Mouse (Mus musculus) layer of hippocampus, adult 8-10 months (tissue): ENCODE results near the gene 1700125H20Rik. TPM values are rescaled to one million over a fixed set of nuclear protein-coding genes. Genes with fewer than 3 reads are reported as not detected.
"Not testable (repeated sequence)": the region's sequence is repeated elsewhere in the genome, so short reads cannot be mapped to it uniquely, and the experiment has no call there.

Experiments used
- DNase-seq, 2 experiments: peaks; one replicate each; pipeline ENCODE4 v3.0.0; 2022; ENCODE audit warnings: low spot score in 2 of 2
- total RNA-seq, 4 experiments: library from RNA; stranded (reverse); gene quantifications; 2 replicates each; pipeline ENCODE4 v1.2.4; 2022

1700125H20Rik gene
- under 1 TPM in 2 of 4 experiments, not detected in 2; 0.50 to 0.68 TPM for total RNA-seq

DNA sequence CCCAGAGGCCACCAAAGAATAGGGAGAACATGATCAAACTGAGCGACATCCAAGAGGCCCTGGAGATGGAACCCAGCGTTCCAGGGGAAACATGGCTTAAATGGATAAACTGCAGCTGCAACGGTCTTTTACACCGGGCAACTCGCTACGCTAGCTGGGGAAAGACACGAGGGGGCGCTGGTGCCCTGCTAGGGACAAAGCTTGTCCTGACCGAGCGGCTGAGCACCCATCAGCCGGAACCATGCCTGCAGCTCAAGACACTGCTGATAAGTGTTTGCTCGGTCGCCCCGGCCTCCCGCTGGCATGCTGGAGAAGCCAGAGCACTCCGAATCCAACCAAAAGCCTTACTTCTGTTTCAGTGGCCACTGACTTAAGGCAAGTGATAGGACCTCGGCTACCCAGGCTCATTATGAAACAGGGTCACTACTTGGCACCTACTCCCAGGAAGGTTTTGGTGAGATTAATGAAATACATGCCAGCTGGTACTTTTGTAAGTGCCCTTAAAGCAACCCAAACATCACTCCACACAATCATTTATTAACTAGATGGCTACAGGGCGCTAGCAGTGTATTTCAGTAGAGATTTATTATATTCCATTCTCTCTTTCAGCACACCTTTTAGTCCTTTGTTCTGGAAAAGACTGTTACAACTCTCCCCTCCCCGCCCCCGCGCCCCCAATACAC is at the start of gene 1700125H20Rik:
TSS of gene 1700125H20Rik (plus strand) at position 347 of the 683 bp plus-strand sequence.
- peak; percentile 70 to 87 for DNase-seq

DNA sequence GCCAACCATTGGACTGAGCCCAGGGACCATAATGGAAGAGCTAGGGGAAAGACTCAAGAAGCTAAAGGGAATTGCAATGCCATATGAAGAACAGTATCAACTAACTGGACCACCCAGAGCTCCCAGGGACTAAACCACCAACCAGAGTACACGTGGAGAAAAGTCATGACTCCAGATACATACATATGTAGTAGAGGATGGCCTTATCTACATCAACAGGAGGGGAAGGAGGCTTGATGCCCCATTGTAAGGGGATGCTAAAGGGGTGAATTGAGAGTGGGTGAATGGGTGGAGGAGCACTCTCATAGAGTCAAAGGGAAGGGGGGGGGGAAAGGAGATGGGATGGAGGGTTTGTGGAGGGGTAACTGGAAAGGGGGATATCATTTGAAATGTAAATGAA is 48.1 kb upstream of the 1700125H20Rik start:
- no peak for DNase-seq

- DNase-seq: no peak
These were observed 46.8 kb upstream of the 1700125H20Rik start for GRCm38 (mm10) chr11:85123267-85123992.

GRCm38 (mm10) chr11:85126257-85127102 is 43.7 kb upstream of the 1700125H20Rik start:
- no peak for DNase-seq

DNA sequence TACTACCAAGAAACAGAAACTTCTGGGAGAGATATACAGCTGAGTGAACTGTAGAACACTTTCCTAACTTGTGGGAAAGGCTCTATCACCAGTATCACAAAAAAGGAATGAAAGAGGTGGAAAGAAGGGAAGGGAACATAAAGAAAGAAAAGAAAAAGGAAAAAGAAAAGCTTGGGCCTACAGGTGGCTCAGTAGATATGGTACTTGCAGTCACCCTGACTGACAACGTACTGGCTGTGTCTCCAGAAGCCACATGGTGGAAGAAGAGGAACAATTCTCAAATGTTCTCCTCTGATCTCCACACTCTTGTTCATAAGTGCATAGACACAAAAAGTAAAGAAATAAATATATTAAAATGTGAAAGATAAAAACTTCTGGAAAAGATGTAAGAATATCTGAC is 41.3 kb upstream of the 1700125H20Rik start:
- DNase-seq: no peak

GRCm38 (mm10) chr11:85131542-85131941 is 38.7 kb upstream of the 1700125H20Rik start:
- DNase-seq: no peak

DNA sequence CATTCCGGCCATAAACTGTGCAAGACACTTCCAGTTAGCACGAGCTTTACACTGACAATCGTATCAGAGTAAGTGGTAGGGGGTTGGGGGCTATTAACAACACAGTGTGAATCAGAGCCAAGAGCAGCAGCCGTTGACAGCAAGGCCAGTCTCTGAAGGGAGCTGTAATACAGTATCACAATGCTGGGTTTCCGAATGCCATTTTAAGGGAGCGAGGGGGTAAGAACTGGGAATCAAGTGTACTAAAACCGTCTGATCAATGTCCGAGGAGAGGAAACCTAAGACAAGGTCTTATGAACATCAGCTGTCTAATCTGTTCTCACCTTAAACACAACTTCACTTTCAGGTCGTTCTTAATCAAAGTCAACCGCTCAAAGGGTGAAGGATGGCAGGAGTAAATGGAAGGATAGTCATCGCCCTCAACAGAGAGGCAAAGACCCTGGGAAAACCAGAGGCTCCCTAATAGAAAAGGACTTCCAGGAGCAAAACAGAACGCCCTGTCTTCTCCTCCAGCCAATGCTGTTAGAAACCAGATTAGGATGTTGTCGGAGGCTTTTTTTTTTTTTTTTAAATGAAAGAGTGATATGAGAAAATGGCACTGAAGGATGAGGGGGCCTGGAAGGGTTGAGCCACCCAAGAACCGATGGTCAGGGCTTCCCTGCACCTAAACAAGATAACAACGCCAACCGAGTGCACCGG is 31.3 kb upstream of the 1700125H20Rik start:
- DNase-seq: peak in 1 of 2 experiments; percentile 8

DNA sequence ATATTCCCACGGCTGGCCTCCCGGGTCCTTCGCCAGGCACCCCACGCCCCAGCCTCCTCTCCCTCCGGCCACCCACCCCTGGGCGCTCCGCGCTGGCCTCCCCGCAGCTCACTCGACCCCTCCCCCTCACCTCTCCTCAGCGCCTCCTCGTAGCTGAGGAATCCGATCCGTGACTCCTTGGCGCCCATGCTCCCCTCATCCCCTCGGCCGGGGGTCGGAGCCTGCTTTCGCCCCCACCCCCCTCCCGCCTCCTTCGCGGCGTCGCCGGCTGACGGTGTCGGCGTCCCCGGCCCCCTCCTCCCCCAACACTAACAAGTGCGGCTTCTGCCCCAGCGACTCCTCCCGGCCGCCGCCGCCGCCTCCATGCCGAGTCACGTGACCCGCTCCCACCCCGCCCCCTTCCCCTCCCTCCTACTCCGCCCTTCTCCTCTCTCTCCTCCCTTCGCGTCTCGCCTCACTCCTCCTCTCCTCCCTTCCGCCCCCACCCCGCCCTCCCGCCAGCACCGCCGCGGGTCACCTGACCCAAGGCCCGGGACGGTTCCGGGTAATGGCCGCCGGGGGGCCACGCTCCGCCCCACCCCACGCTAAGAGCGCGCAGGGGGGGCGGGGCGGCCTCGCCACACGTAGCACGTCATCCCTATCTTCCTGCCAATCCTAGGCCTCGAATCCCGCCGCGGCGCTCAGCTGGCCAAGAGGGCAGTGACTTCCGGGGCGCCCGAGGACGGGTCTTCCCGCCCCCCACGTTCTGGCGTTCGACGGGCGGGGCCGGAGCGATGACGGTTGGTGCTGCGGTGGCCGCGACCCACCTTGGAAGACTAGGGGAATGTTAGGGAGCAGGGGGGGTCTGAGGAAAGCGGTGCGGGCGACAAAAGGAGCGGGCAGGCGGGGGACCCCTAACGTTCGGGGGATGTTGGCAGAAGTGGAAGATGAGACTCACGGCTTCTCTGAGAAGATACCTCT is 30.3 kb upstream of the 1700125H20Rik start, which contains the start of gene Usp32:
TSS of gene Usp32 (minus strand) at position 581 of the 960 bp plus-strand sequence.
- peak; percentile 94 to 96 for DNase-seq

DNA sequence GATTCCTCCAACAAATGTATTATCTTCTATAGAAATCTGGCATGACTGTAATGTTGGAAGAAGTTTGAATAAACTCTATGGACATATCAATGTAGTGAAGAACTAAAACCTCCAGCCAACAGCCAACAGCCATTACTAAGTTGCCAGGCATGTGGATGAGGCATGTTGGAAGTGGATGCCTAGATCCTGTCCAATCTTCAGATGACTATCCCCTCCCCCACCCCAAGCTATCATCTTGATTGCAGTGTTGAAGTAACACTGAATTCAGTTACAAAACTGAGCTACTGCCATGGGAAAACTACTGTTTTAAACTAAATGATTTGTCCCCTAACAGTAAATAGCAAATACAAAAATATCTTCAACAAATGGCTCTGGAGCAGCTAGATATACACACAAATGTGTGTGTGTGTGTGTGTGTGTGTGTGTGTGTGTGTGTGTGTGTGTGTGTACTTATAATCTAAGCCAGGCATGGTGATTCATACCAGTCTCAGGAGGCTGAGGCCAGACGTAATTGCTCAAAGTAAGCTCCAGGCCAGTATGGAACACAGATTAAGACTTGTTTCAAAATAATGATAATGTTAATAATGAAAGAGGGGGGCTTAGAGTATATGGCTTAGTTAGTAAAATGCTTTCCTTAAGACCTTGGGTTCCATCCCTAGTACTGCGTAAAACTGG is 17.8 kb upstream of the 1700125H20Rik start:
- no peak for DNase-seq

DNA sequence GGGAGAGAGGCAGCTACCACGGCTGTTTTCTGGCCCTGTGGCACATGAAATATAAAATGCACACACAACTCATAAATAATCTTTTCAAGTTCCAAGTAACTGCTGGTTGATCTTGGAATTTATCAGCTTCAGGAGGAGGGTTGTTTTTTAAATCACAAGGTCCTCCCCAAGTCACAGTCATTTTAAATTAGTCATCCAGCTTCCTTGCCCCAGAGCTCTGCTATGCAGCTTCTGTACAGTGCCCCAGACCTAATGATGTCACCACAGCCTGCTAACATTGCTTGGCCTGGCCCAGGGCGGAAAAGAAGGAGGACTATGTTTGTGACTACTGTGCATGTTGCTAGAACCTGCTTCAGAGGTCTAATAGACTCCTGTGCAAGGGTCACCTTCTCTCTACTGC is 12.9 kb upstream of the 1700125H20Rik start:
- no peak for DNase-seq

- not testable (repeated sequence) for DNase-seq
These were observed 7.2 kb upstream of the 1700125H20Rik start for GRCm38 (mm10) chr11:85163014-85163413.

DNA sequence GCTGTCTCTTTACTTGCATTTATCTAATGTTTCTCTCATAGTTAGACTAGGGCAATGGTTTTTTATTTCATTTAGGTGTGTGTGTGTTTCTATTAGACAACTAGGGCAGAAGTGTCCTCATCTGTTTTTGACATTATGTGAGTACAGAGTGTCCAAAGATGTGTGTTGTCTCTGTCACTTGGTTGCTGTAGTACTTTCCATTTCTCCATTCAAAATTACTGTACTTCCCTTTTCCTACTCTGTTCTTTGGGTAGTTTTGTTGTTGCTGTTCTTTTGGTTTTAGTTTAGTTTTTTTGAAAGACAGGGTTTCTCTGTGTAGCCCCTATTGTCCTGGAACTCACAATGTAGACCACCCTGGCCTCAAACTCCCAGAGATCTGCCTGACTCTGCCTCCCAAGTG is 5.8 kb upstream of the 1700125H20Rik start:
- DNase-seq: no peak

- DNase-seq: no peak
These were observed 2.7 kb upstream of the 1700125H20Rik start for GRCm38 (mm10) chr11:85167503-85167902.

- no peak for DNase-seq
These were observed 629 bp downstream of the 1700125H20Rik start for GRCm38 (mm10) chr11:85170833-85171232.

GRCm38 (mm10) chr11:85175941-85176340 is 5.7 kb downstream of the 1700125H20Rik start:
- DNase-seq: no peak

DNA sequence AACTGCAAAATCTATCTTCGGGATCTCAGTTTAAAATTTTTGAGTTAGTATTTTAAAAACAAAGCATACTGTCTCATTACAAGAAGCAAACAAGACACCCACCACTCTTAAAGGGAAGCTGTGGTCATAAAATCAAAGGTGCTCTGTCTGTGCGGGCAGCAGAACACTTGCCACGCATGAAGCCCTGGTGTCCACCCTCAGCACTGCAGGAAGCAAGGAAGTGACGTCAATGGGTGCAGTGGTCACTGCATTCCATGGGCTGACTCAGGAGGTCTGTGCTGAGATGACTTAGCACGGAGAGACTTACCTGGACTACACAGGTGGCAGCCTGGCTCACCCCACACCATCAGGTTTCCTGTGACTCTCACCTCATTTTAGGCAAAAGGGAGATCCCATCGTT is 7.6 kb downstream of the 1700125H20Rik start:
- DNase-seq: no peak

- no peak for DNase-seq
These were observed 8.2 kb downstream of the 1700125H20Rik start for GRCm38 (mm10) chr11:85178413-85178812.

DNA sequence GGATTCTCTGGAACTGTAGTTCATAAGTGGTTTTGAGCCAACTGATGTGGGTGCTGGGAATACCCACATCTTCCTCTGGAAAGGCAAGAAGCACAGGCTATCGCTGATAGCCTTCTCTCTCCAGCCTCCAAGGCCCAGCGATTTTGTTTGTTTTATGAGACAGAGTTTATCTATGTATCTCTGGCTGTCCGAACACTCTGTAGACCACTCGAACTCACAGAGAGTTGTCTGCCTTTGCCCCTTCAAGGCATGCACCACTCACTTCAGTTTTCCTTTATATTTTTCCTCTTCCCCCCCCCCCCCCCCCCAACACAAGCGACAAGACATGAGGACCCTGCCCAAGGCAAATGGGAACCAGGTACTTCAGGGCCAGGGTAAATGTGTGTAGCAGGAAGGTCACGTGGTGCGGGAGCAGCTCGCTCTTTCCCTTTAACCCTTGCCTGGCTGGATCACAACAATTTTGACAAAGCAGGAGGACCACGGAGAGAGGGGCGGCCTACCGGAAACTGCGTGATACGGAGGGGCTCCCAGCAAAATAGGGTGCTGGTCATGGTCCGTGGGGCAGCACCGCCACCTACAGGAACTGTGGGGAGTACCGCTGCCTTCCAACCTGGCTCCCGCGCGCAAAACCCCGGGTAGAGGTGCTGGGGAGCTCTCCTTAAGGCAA is 12.5 kb downstream of the 1700125H20Rik start:
- peak; percentile 57 to 58 for DNase-seq

DNA sequence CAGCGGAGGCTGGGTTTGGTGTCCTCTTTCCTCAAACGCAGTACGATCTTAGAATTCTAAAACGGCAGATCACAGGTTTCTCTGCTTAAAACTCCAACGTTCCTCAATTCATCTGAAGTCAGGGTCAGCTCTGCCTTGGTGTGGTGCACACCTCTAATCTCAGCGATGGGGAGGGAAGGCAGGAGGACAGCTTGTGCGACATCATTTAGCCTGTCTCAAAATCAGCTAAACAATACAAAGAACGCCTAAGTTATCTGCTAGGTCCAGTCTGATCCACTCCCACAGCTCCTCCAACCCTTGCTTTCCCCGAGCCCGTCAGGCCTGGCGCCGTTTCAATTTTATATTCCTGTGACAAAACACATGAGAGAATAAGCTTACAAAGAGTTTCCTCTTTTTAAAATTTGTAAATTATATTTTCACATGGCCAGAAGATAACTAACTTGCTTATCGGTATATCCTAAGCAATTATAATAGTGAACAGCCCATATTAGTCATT is 13.1 kb downstream of the 1700125H20Rik start:
- no peak for DNase-seq
